Mouse (Mus musculus): ENCODE results near the gene Lcn9.

DNA sequence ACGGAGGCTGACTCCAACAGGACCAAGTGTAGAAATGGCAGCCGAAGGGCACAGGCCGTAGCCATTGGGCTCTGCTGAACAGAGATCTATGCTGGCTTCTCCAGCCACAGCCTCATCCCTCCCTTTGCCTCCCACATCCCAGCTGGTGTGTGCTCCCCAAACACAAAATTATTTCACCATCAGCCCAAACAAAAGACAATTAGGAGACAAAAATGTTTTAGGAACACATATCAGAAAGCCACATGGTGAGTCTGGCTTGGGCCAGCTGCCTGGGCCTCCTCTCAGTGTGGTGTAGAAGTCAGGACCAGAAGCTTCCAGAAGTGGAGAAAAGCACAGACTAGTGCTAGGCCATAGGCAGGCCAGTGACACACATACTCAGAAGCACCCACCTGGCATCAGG is 21.1 kb downstream of the Lcn9 start:
- no peak for TF ChIP-seq GATA1 (IDR thresholded peaks at IDR 0.05; ENCODE audit: borderline replicate concordance, low read length)
- TF ChIP-seq FLI1 (IDR thresholded peaks at IDR 0.05; ENCODE audit: low read length) = no peak
